Mouse (Mus musculus): ENCODE measurements around the gene Gm21764. TPM values are rescaled to one million over a fixed set of nuclear protein-coding genes. Genes with fewer than 3 reads are reported as not detected.

Gene Gm21764
- not detected for polyA plus RNA-seq (2017; shearing (Covaris generic))

GRCm38 (mm10) chrY:18061712-18062111, at the start of gene Gm21764:
Gene Gm21764, minus strand, starts transcription at chrY:18061812.

GRCm38 (mm10) chrY:18088816-18089215, 27.2 kb upstream of the Gm21764 start, which contains the start of gene Ssty1:
Gene Ssty1, plus strand, starts transcription at chrY:18089116.

Other genes with a start within 250 kb of the Gm21764 start
- gene Gm21904, start 215.5 kb downstream of the Gm21764 start, polyA plus RNA-seq (2017; shearing (Covaris generic)): not detected
- gene Gm20772, start 187.1 kb downstream of the Gm21764 start, polyA plus RNA-seq (2017; shearing (Covaris generic)): not detected
- not detected for gene Gm20831, start 187.1 kb downstream of the Gm21764 start, polyA plus RNA-seq (2017; shearing (Covaris generic))
- not detected for gene Srsy, start 124.5 kb downstream of the Gm21764 start, polyA plus RNA-seq (2017; shearing (Covaris generic))
- not detected for gene Ssty1, start 27.3 kb upstream of the Gm21764 start, polyA plus RNA-seq (2017; shearing (Covaris generic))